Mouse (Mus musculus): ENCODE data around the gene Dmrta2. TPM values are rescaled to one million over a fixed set of nuclear protein-coding genes. Genes with fewer than 3 reads are reported as not detected.

Gene Dmrta2
- polyA plus RNA-seq, 1 experiment from 2014 or later: 0.14 TPM

GRCm38 (mm10) chr4:109987560-109988362 is 9.9 kb downstream of the Dmrta2 start:
- Histone ChIP-seq H3K27me3 (peaks cover 93% of the 10 kb centered on the region), H3K4me3 (no peak overlapping the region), H3K27ac (no peak overlapping the region), H3K36me3 (no peaks in the 10 kb centered on the region), H3K4me2 (no peak overlapping the region), H3K9me3 (no peaks in the 10 kb centered on the region), H3K4me1 (peaks cover 9% of the 10 kb centered on the region), H3K9ac (no peak overlapping the region)
- 2% methylated on average over 19 of the region's 20 CpGs for WGBS
- ATAC-seq (ENCODE audit: borderline replicate concordance, extremely low read depth, low FRiP score, low TSS enrichment): no peak

GRCm38 (mm10) chr4:109988411-109988810 is 10.6 kb downstream of the Dmrta2 start:
- Histone ChIP-seq H3K27ac (no peak overlapping the region), H3K9ac (no peak overlapping the region)

GRCm38 (mm10) chr4:109989213-109989612 is 11.4 kb downstream of the Dmrta2 start:
- WGBS: 38% methylated on average over 6 of the region's 6 CpGs
- no peak overlapping the region for H3K27ac ChIP-seq
- H3K9ac ChIP-seq: no peak overlapping the region
- H3K4me2 ChIP-seq: no peak overlapping the region
- no peaks in the 10 kb centered on the region for H3K36me3 ChIP-seq
- H3K9me3 ChIP-seq: no peaks in the 10 kb centered on the region
- no peak overlapping the region for H3K4me3 ChIP-seq
- no peaks in the 10 kb centered on the region for H3K4me1 ChIP-seq
- no peak for ATAC-seq (ENCODE audit: borderline replicate concordance, extremely low read depth, low FRiP score, low TSS enrichment)
- peaks cover 93% of the 10 kb centered on the region for H3K27me3 ChIP-seq

More at GRCm38 (mm10) chr4:109988411-109988810, 10.6 kb downstream of the Dmrta2 start:
- H3K36me3 ChIP-seq: no peaks in the 10 kb centered on the region
- WGBS: 13% methylated on average over 5 of the region's 5 CpGs
- no peak for ATAC-seq (ENCODE audit: borderline replicate concordance, extremely low read depth, low FRiP score, low TSS enrichment)
- no peaks in the 10 kb centered on the region for H3K9me3 ChIP-seq
- H3K27me3 ChIP-seq: peaks cover 93% of the 10 kb centered on the region
- H3K4me3 ChIP-seq: no peak overlapping the region
- no peak overlapping the region for H3K4me2 ChIP-seq
- H3K4me1 ChIP-seq: peaks cover 8% of the 10 kb centered on the region; the same call in 1 of the 2 replicates

- no peaks in the 10 kb centered on the region for H3K36me3 ChIP-seq
- no peaks in the 10 kb centered on the region for H3K4me1 ChIP-seq
- H3K9ac ChIP-seq: no peak overlapping the region
- H3K9me3 ChIP-seq: no peaks in the 10 kb centered on the region
- H3K4me2 ChIP-seq: no peak overlapping the region
- no peak overlapping the region for H3K27ac ChIP-seq
- H3K4me3 ChIP-seq: no peak overlapping the region
- ATAC-seq (ENCODE audit: borderline replicate concordance, extremely low read depth, low FRiP score, low TSS enrichment): no peak
- no peaks in the 10 kb centered on the region for H3K27me3 ChIP-seq
- WGBS: 100% methylated on average over 1 of the region's 1 CpGs
Measured at GRCm38 (mm10) chr4:110006044-110006443, 28.2 kb downstream of the Dmrta2 start.

- Histone ChIP-seq H3K4me2 (no peak overlapping the region), H3K36me3 (no peaks in the 10 kb centered on the region), H3K4me3 (no peak overlapping the region), H3K27ac (no peak overlapping the region), H3K4me1 (no peaks in the 10 kb centered on the region), H3K9me3 (no peaks in the 10 kb centered on the region), H3K27me3 (peaks cover 12% of the 10 kb centered on the region; the same call in 1 of the 2 replicates), H3K9ac (no peak overlapping the region)
- 46% methylated on average over 9 of the region's 9 CpGs for WGBS
- ATAC-seq (ENCODE audit: borderline replicate concordance, extremely low read depth, low FRiP score, low TSS enrichment): no peak
Measured at GRCm38 (mm10) chr4:110019145-110019544, 41.3 kb downstream of the Dmrta2 start.

GRCm38 (mm10) chr4:110020255-110020654 is 42.4 kb downstream of the Dmrta2 start:
- no peaks in the 10 kb centered on the region for H3K36me3 ChIP-seq
- H3K9ac ChIP-seq: no peak overlapping the region
- ATAC-seq (ENCODE audit: borderline replicate concordance, extremely low read depth, low FRiP score, low TSS enrichment): peak; percentile 50; the same call in 1 of the 2 replicates
- H3K27me3 ChIP-seq: peaks cover 12% of the 10 kb centered on the region; the same call in 1 of the 2 replicates
- no peak overlapping the region for H3K4me2 ChIP-seq
- no peaks in the 10 kb centered on the region for H3K9me3 ChIP-seq
- H3K4me1 ChIP-seq: no peaks in the 10 kb centered on the region
- no peak overlapping the region for H3K27ac ChIP-seq
- H3K4me3 ChIP-seq: no peak overlapping the region
- WGBS: 13% methylated on average over 12 of the region's 12 CpGs

GRCm38 (mm10) chr4:110021956-110022625 is 44.2 kb downstream of the Dmrta2 start:
- Histone ChIP-seq H3K27ac (no peak overlapping the region), H3K4me2 (no peak overlapping the region; the same call in 1 of the 2 replicates), H3K9me3 (no peaks in the 10 kb centered on the region), H3K36me3 (no peaks in the 10 kb centered on the region), H3K4me1 (no peaks in the 10 kb centered on the region), H3K27me3 (peaks cover 12% of the 10 kb centered on the region; the same call in 1 of the 2 replicates), H3K9ac (no peak overlapping the region), H3K4me3 (no peak overlapping the region)
- 16% methylated on average over 25 of the region's 25 CpGs for WGBS
- ATAC-seq (ENCODE audit: borderline replicate concordance, extremely low read depth, low FRiP score, low TSS enrichment): peak; percentile 19; the same call in 1 of the 2 replicates

DNA sequence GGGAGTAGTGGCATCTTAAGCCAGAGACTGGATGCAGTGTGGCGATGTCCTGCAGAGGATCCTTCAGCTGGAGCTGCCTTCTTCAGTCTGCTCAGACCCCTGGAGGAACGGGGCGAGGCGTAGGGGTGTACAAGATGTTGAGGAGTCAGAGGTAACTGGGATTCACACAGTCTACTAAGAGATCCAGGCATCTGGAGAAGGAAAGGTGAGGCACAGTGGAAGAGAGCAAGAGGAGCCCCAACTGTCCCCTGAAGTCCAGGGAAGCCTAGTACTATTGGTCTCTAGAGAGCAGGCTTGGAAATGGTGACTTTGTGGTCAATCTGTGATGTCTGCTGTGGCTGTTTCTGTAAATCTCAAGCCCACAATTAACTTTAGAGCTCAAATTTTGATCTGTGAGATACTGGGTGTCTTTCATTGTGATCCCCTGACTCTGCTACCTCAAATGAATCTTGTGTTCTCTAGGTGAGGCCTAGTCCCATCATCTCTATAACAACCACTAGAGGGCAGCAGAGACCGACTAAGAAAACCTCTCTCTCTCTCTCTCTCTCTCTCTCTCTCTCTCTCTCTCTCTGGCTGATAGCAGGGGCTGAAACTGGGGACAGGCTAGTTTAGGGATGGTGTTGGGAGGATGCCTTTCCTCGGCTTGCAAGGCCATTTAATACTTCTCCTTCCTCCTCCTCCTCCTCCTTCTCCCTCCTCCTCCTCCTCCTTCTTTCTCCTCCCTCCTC is 50.8 kb downstream of the Dmrta2 start:
- Histone ChIP-seq H3K4me2 (no peak overlapping the region), H3K4me1 (no peaks in the 10 kb centered on the region), H3K9me3 (no peaks in the 10 kb centered on the region), H3K36me3 (no peaks in the 10 kb centered on the region), H3K9ac (no peak overlapping the region), H3K27me3 (no peaks in the 10 kb centered on the region), H3K4me3 (no peak overlapping the region), H3K27ac (no peak overlapping the region)
- WGBS: 55% methylated on average over 6 of the region's 6 CpGs
- ATAC-seq (ENCODE audit: borderline replicate concordance, extremely low read depth, low FRiP score, low TSS enrichment): peak; percentile 46; the same call in 1 of the 2 replicates

- Histone ChIP-seq H3K9ac (no peak overlapping the region), H3K4me1 (no peaks in the 10 kb centered on the region), H3K4me3 (no peak overlapping the region), H3K27ac (no peak overlapping the region), H3K9me3 (no peaks in the 10 kb centered on the region), H3K36me3 (no peaks in the 10 kb centered on the region), H3K27me3 (no peaks in the 10 kb centered on the region), H3K4me2 (no peak overlapping the region)
- no peak for ATAC-seq (ENCODE audit: borderline replicate concordance, extremely low read depth, low FRiP score, low TSS enrichment)
- WGBS: 63% methylated on average over 1 of the region's 1 CpGs
Measured at GRCm38 (mm10) chr4:110029446-110029845, 51.6 kb downstream of the Dmrta2 start.
